In genomic region chr10:6901819-6902393, GRCm38 (mm10) we compare ENCODE assay signal across 34 mouse cellular contexts.
DNase-seq lines count a peak whose midpoint lies in the region; ATAC-seq and TF ChIP-seq lines count a peak whose summit lies in the region.
"Had no signal": no experiment of that assay in that cellular context is flagged by ENCODE, and none has a peak within 500 bp of the region (broad histone marks: within the 10 kb centered on the region; RNA-seq: fewer than 3 reads in every experiment).

No protein-coding gene starts in this region.

- peak overlapping the region; percentile 5; the same call in 1 of the 2 replicates for H3K27ac ChIP-seq in left cerebral cortex, adult 2 months
- H3K27ac ChIP-seq in cerebellum, adult 2 months (ENCODE audit: insufficient read depth, low read length): peak overlapping the region; percentile 2; the same call in 1 of the 2 replicates
- H3K27ac ChIP-seq: embryonic facial prominence, embryonic 12.5 days; forebrain, embryonic 15.5 days; heart, embryonic 10.5 days; heart, embryonic 15.5 days; hindbrain, embryonic 13.5 days; kidney, embryonic 15.5 days; liver, embryonic 14.5 days; macrophage; midbrain, embryonic 10.5 days; neural tube, embryonic 12.5 days had no signal

- DNase-seq in left cerebral cortex, adult 2 months (ENCODE audit: extremely low spot score in 1 of 2, low spot score in 2 of 2): no peak
- DNase-seq in left cerebral cortex, adult 9 months (ENCODE audit: low spot score in 2 of 2): no peak
- DNase-seq in cerebellum, adult 2 months: peak; percentile 38 to 60
- DNase-seq in cerebellum, postnatal 14 days: peak; percentile 72 to 73
- DNase-seq in kidney, adult 8-10 months: no peak
- DNase-seq in heart, adult 9 months (ENCODE audit: low spot score in 2 of 2): no peak
- DNase-seq: adrenal gland, adult 2 months; adrenal gland, postnatal 36 days; embryo, embryonic 11 days; kidney, adult 11 months; kidney, postnatal 25 days; liver; lung, adult 2 months; lung, postnatal 10 days; right cerebral cortex, adult 18-20 months; right cerebral cortex, postnatal 4 days; thymus, adult 2 months; thymus, postnatal 4 days had no signal

- no peak for TF ChIP-seq CTCF in left cerebral cortex, adult 2 months (IDR thresholded peaks at IDR 0.05)
- no peak for TF ChIP-seq CTCF in cerebellum, adult 2 months (IDR thresholded peaks at IDR 0.05; ENCODE audit: borderline replicate concordance, insufficient read depth, low read depth, low read length)

- peaks cover 2% of the 10 kb centered on the region; the same call in 1 of the 2 replicates for H3K4me1 ChIP-seq in cerebellum, adult 2 months (ENCODE audit: control insufficient read depth, insufficient read depth, low read length)
- H3K4me1 ChIP-seq: embryonic facial prominence, embryonic 12.5 days; forebrain, embryonic 15.5 days; heart, embryonic 10.5 days; heart, embryonic 15.5 days; hindbrain, embryonic 13.5 days; midbrain, embryonic 10.5 days; neural tube, embryonic 12.5 days had no signal

- no peaks in the 10 kb centered on the region for H3K27me3 ChIP-seq in cerebellum, adult 2 months (ENCODE audit: control insufficient read depth, insufficient read depth, low read length)
- H3K27me3 ChIP-seq: embryonic facial prominence, embryonic 12.5 days; forebrain, embryonic 15.5 days; heart, embryonic 15.5 days; hindbrain, embryonic 13.5 days; kidney, embryonic 15.5 days; neural tube, embryonic 12.5 days had no signal

- TF ChIP-seq POLR2A in cerebellum, adult 2 months (IDR thresholded peaks at IDR 0.05; ENCODE audit: borderline replicate concordance, insufficient read depth, low read length): no peak

- peak; percentile 68 for ATAC-seq in cerebellum, adult (ENCODE audit: insufficient number of reproducible peaks, low FRiP score, low TSS enrichment)
- no peak for ATAC-seq in megakaryocyte, adult 5-6 weeks (ENCODE audit: poor library complexity, severe bottlenecking)
- ATAC-seq: CD4-positive, CD25-positive, alpha-beta regulatory T cell, adult 4 months; forebrain, embryonic 15.5 days; inflammation-experienced regulatory T-cells, adult 6 months; midbrain, embryonic 16.5 days had no signal

- no peak overlapping the region for H3K4me3 ChIP-seq in left cerebral cortex, adult 2 months
- no peak overlapping the region for H3K4me3 ChIP-seq in cerebellum, adult 2 months (replicated peaks; ENCODE audit: insufficient read depth, low read depth, low read length)
- H3K4me3 ChIP-seq: embryonic facial prominence, embryonic 12.5 days; forebrain, embryonic 15.5 days; heart, embryonic 10.5 days; heart, embryonic 15.5 days; hindbrain, embryonic 13.5 days; kidney, embryonic 15.5 days; midbrain, embryonic 10.5 days; myocyte; neural tube, embryonic 12.5 days had no signal

- intact Hi-C loops in left cerebral cortex, adult 2 months (cut with DNase I): loop anchor here (2.0 kb wide), 1 partner anchor 35 kb away; no protein-coding TSS in a partner anchor

- WGBS in cerebellum, adult 2 months: 19% methylated on average over 3 of the region's 3 CpGs

Comparison
In these comparisons a context has a peak if more than half of its experiments do, and no peak if none do; other contexts are left out.
1. DNase-seq: peak in cerebellum, adult 2 months (2 of 2) and cerebellum, postnatal 14 days (2 of 2); none in left cerebral cortex, adult 2 months (0 of 2), left cerebral cortex, adult 9 months (0 of 2), kidney, adult 8-10 months (0 of 2) and heart, adult 9 months (0 of 2).